Mouse (Mus musculus): ENCODE data around the gene Gramd1b.

Gene Gramd1b

GRCm38 (mm10) chr9:40300018-40300989 is 230.9 kb downstream of the Gramd1b start:
- no peak for DNase-seq

DNA sequence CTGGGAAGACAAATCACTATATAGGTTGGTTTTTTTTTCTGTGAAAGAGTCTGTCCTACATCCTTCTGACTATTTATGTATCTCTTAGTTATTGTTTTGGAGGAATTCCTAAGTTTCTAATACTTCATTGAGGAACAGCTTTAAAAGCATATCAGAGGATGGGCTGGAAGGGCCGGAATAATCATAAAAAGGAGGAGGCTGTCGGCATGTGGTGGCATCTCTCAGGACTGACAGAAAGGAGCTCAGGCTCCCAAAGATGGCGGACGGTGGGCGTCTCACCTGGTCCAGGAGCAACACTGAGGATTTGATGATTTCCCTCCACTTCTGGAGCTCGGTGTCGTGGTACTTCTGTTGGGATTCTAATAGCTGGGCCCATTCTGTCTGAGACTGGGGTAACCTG is 231.9 kb downstream of the Gramd1b start:
- DNase-seq, result no peak

GRCm38 (mm10) chr9:40297969-40298368 is 233.2 kb downstream of the Gramd1b start:
- no peak for DNase-seq

- no peak for DNase-seq
Measured at GRCm38 (mm10) chr9:40296251-40296650, 234.9 kb downstream of the Gramd1b start.

DNA sequence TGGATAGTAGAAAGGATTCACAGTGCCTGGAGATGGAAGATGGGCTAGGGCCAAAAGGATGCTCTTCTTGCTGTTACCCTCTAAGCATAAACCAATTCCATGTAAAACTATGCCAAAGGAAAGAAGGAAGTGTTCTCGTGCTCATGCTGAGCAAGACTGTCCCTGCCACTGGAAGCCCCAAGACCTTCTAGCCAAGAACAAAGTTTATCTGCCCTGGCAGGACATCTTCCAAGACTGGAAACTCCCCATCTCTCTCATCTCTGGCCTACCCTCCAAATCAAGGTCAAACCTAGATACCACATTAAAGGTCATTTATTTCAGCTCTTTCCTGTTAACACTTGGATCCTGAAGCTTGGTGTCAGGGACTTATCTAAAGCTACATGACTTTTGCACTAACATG is 236.3 kb downstream of the Gramd1b start:
- no peak for DNase-seq

DNA sequence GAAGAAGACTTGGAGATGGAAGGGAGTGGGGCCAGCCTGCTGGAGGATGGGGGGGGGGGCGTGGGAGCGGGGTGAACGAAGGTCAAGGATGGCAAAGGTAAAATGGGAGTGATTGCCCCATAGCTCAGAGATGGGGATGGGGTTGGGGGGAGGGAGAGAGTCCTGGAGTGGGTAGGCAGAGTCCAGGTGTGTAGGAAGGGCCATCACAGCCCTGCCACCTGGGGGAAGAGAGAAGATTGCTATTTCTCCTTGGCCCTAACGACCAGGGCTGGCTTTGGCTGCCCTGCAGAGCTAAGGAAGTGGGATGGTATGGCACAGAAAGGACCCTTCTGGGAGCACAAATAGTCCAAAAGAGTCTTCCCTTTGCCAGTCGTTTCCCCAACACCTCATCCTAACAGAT is 237.0 kb downstream of the Gramd1b start:
- no peak for DNase-seq

DNA sequence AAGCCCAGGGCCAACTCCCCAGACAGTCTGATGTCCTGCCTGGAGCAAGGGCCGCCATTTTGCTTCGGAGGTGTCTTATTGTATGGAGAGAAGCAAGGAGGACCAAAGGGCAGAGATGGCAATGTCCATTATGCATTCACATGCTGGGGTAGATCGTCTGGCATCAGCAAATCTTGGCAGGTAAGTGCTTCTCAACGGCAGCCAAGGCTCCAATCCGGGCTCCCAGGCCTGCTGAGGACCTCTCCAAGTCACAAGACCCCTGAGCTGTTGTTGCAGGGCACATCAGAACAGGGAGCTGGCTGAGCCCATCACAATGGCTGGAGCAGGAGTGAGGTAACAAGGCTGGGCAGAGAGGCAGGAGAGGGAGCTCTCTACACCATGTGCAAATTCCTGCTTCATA is 237.4 kb downstream of the Gramd1b start:
- no peak for DNase-seq

DNA sequence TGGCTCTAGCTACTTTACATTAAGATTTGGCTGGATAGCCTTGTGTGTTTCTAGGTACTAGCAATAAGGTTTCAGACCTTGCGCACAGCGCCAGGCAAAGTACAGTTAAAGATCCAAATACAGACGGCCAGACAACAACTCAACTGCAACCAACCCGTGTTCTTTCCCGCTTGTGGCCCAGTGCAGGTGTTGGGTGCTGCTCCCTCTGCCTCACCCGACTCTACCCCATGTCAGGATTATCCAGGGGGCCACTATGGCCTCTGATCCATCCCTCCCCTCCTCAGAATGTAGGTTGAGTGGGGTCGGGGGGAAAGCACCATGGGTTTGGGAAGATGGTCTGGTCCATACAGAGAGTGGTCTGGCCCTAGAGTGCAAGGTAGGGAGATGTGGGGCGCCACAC is 237.9 kb downstream of the Gramd1b start:
- DNase-seq, result no peak

DNA sequence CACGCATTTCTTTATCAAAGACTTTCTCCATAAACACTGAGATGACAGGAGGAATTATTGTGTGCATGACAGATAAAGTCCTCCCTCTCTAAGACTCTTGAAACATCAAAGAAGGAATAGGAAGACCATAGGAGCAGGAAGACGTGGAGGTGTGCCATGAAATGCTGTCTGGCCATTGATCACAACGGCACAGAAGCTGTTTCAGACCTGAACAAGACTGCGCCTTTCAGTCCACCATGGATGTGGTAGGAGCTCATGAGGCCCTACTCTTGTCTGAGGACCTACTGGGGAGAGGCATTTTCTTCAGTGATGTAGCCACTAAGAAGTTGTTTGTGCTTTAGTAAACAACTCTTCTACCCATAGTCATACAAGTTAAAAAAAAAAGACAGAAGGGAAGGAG is 238.7 kb downstream of the Gramd1b start:
- DNase-seq, result no peak

DNA sequence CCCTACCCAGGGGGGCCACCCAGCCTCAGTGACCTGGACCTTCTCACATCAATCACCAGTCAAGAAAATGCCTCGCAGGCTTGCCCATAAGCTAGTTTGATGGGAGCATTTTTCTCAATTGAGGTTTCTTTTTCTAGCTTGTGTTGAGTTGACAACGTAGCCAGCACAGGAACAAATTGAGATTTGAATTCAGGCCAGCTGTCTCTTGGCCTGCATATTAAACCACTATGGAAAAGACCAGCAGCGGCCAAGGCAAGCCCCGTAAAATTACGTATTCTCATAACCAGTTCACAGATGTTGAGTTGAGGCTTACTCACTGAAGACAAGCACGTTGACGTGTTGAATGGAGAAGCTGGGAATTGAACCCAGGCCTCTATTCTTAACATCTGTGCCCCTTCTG is 248.2 kb downstream of the Gramd1b start:
- DNase-seq, result no peak

DNA sequence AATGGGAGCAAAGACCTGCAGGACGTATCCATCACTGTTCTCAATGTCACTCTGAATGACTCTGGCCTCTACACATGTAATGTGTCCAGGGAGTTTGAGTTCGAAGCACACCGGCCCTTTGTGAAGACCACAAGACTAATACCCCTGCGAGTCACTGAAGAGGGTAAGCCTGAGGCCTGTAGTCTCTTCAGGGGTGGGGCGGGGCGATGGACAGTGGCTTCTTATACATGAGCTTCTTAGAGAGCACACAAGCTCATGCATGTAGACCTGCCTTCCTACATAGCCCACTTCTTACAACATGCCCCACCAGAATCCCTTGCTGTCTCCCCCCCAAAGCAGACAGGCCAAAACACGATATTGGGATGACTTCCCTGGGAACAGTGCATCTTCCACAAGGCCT is 251.7 kb downstream of the Gramd1b start:
- no peak for DNase-seq

DNA sequence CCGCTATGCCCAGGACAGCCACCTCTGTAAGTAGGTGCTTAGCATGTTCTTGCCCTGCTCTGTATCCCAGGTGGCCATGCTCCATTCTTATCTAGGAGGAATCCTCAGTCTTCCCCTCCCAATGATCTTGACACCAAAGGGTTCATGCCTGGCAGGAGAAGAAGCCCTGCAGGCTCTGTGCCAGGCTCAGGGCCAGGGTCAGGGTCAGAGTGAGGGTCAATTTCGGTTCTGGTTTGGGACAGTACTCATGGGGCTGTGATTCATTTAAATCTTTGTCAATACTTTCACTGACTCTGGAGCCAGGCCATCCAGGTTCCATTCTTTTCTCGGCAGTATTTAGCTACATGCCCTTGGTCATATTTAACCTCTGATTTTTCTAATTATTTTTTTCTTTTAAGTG is 253.5 kb downstream of the Gramd1b start:
- no peak for DNase-seq

- no peak for DNase-seq
Measured at GRCm38 (mm10) chr9:40275904-40276303, 255.3 kb downstream of the Gramd1b start.

- DNase-seq, result no peak
Measured at GRCm38 (mm10) chr9:40272822-40273221, 258.4 kb downstream of the Gramd1b start.

- DNase-seq, result no peak
Measured at GRCm38 (mm10) chr9:40271075-40271474, 260.1 kb downstream of the Gramd1b start.

DNA sequence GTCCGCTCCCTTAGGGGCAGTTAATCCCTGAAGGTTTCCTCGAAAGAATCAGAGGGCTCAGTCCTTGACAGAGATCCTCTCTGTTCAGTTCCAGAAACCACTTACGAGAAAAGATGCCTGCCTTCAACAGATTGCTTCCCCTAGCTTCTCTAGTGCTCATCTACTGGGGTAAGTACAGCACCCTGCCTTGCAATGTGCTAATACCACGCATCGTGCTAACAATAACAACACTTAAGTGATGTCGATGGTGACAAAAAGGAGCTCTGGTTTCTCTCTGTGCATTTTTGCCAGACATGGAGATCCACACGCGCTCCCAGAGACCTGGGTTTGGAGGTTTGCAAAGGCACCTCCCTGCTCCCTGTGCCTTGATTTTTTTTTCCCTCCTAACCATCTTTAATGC is 261.3 kb downstream of the Gramd1b start:
- no peak for DNase-seq

GRCm38 (mm10) chr9:40269103-40269861 is 261.9 kb downstream of the Gramd1b start, which contains the start of gene Scn3b:
TSS of gene Scn3b (plus strand) at chr9:40269217.
- peak; percentile 86 for DNase-seq

DNA sequence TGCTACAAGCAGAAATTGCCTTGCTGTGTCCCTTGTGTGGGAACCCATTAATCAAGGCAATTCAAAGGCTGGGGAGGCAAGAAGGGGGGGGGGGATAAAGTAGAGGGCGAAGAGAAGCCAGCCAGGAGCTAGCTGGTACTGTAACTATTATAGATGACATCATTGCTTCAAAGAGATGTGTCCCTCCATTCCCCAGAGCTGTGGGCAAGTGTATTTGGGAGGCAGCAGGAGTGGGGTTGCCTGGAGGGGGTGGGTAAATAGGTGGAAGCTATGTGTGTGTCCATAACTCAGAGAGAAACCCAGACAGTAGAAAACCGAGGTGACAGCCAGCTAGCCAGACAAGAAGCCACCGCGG is 262.5 kb downstream of the Gramd1b start:
- no peak for DNase-seq

DNA sequence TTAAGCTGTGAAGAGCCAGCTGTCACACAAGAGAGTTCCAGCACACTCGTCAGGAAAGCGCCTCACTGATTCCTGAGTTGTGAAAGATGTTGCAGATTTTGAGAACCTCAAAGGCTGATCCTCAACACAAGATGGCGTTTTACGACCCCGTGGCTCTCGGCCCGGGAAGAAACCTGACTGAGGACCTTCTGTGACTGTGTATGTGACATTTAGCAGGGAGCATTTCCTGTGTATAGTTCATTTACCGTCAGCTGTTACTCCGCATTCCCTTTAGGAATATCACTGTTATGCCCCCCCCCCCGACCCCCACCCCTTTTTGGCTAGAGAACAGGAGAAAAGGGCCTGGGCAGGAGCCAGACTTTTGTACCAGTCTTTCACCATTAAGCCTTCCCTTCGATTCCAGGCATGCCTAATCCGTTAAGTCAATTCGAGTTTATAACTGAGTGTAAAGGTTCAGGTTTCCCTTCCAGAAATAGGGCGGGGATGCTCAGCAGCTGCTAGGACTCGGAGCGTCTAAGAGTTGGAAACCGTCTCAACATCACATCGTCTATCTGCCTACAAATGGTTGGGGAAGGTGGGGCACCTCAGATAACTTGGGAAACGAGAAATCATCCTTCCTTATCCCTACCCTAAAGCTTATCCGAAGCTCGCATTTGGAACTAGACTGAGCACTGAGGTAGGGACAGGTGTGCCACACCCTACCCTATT is 263.0 kb downstream of the Gramd1b start:
- DNase-seq, result no peak

DNA sequence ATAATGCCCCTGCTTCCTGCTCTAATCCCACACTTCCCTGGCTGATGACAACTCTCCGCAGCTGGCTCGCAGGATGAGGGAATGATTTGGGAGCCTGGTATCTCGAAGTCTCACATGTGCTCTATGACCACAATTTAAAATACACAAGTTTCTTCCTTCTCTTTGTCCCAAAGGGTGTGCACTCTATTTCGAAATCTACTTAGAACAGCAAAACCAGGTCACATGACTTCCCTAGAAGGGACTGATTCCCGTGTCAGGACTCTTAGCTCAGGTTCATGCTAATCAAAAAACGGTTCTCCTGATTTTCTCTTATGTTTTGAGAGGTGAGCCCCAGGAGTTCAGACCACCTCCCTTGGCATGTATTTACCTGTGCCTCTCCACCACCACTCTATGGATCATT is 267.3 kb downstream of the Gramd1b start:
- DNase-seq, result no peak

DNA sequence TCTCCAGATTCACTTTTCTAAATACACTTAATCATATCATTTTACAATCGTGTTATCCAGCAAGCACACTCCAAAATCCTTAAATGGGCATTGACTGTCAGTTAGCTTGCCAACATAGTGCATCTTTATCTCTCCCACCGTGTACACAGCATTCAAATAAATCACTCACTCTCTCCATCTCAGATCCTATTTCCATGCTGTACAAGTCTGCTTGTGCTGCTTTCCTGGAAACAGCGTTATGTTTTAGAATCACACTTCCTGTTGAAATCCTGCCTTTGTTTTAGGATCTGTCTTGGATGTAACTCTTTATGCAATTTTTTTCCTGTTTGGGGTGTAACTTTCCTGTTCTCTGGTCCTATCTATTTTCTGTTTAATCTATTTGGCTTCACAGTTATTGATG is 278.7 kb downstream of the Gramd1b start:
- DNase-seq, result no peak

DNA sequence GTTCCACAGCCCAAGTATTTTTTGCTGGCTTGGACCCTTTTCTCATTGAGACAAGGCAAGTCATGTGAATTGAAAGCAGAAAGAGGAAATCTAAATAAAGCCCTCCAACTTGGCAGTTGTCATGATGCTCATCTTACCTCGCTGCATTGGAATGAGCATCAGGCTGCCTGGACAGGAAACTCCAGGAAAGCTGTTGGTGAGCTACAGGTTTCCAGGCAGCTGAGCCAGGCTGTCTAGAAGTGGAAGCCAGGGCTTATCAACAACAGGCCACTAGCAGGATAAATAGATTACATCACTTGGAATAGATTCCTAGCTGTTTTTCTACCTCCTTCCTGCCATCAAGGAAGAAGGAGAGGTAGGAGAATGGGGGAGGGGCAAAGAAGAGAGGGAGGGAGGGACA is 282.1 kb downstream of the Gramd1b start:
- DNase-seq, result no peak

DNA sequence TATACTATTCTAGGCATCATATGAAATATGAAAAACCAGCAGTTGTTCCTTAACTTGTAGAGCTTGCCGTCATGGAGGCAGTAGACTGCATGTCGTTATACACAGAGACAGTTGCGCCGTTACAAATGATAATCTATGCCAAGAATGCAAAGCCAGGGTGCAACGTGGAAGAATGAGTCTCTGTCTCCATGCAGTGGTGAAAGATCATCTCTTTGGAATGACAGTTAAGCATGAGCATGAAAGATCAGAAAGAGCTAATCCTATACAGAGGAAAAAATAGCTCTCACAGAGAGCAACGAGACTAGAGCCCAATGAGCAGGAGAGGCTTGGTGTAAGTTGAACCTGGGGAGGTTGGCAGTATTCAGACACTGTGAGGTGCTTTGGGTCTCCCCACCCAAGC is 284.5 kb downstream of the Gramd1b start:
- DNase-seq, result no peak

Measured in right cerebral cortex, adult 18-20 months (tissue).